Mouse (Mus musculus): ENCODE data around the gene Rpp30.

The Rpp30 gene

DNA sequence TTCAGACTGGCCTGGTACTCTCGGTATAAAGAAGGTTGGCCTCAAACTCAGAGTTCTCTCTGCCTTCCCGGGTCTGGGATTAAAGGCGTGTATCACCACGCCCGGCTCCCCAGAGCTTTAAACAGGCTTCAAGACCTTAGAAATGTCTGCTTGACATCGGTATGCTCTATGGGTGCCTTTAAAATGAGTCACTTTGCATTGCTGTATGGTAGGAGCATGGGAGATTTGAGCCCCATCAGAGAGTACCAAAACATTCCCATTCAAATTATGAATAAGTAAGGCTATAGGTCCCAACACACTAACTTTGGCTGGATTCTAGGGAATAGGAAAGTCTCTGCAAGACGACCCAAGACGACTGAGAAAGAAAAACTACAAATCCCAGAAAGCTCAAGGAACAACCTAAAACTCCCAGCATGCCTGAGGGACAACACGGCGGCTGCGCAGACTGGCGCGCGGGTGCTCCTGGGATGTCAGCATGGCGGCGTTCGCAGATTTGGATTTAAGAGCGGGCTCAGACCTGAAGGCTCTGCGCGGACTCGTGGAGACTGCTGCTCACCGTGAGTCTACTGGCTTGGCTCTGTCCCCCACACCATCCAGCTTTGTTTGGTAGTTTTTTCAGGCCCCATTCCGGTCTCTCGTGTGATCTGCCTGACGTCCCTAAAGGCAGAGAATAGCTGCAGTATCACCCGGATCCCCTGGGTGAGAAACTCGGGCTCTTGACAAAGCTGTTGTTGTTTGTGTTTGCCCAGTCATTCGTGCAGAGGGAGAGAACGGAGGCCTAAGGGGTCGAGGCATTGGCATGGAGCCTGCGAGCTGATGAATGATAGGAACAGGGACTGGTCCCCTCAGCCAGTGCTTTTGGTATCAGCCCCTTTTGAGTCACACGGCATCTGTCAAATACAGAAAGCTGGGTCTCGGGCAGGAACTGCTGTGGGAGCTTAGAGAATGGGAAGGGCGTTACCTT is at the start of gene Rpp30:
Rpp30 (plus strand) TSS at position 455 of the 964 bp plus-strand sequence.
- DNase-seq (ENCODE audit: low spot score in 2 of 2): peak; percentile 78 to 82

DNA sequence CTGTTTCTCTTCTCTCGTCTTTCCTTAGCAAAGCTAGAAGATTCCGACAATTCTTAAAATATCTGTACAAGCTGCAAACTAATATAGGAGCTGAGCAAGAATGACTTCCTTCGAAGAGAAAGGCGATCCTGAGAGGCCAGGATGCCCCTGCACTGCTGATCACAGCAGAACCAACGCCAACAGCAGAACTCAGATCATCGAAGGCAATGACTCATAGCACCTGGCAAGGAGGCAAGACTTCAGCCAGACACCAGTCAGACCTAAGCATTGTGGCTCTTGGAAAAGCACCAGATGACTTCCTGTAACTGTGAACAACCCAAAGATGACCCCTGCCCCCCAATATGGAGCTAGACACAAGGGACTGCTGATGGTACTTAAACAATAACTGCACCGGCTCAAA is 37.5 kb upstream of the Rpp30 start:
- DNase-seq (ENCODE audit: low spot score in 2 of 2): no peak

DNA sequence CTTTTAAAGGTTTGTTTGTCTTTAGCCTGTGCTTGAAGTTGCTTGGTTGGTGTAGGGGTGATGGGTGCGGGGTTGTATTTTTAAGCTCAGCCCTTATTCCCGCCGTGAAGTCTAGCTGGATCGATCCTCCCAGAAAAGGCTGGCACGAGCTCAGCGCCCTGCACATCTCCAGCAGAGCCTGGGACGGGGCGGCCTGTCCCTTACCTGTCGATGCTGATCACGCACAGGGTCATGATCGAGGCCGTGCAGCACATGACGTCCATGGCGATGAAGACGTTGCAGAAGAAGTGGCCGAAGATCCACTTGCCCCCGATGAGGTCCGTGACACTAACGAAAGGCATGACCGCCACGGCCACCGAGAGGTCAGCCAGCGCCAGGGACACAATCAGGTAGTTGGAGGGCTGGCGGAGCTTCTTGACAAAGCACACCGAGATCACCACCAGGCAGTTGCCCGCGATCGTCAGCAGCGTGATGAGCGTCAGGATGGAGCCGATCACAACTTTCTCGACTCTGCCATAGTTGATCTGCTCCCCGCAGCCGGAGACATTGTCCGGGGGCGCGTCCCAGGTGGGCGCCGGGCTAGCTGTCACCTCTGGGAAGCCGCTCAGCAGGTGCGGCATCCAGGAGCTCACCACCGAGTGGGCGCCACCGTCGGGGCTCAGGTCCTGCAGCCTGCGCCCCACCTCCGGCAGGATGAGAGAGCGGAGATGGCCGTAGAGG is 26.9 kb upstream of the Rpp30 start:
- DNase-seq (ENCODE audit: low spot score in 2 of 2): peak in 1 of 2 experiments; percentile 3

DNA sequence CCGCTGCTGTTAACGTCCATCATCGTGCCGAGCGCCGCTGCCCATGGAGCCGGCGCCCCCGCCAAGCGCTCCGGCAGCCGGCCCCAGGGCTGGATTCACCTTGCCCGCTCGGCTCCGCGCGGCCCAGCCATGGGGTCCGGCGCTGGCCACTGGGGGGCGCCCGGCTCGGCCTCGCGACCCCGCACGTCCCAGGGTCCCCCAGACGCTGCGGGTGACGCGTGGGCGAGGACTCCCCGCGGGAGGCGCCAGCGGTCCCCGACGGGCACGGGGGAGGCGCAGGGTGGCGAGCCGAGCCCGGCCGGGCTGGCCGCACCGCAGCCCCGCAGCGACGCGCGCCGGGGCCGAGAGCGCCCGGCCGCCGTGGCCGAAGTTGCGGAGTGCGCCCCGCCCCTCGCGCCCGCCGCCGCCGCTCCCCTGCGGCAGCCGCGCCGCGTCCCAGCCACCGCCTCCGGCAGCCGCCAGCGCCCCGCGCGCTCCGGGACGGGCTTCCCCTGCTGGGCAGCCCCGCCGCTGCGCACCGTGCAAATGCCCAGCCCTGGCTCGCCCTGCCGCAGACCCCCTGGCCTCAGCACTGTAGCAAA is 26.2 kb upstream of the Rpp30 start, which contains the start of gene Htr7:
Htr7 (minus strand) TSS at position 277 of the 581 bp plus-strand sequence.
- DNase-seq (ENCODE audit: low spot score in 2 of 2): peak; percentile 3

DNA sequence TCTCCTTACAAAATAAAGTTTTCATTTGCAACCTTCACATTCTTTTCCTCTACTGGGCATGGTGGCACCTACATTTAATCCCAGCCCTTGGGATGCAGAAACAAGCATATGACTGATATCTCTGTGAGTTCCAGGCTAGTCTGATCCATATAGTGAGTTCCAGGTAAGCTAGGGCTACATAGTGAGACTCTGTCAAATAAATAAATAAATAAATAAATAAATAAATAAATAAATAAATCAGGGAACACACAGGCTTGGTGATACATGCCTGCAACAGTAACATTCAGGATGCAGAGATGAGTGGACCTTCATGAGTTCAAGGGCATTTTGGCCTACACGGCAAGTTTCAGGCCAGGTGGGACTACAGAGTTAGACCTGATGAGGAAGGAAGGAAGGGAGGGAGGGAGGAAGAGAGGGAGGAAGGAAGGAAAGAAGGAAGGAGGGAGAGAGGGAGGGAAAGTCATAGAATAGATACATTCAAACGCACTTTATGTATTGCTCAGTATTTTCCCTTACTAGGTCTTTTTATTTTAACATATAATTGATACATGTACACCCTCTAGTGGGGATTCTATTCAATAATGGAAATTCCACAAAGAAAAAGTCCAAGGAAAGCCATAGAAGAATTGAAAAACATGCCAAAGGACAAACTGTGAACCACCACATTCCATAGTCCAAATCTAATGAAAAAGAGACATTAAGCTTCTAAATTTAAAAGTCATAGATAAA is 20.6 kb upstream of the Rpp30 start:
- no peak for DNase-seq (ENCODE audit: low spot score in 2 of 2)

DNA sequence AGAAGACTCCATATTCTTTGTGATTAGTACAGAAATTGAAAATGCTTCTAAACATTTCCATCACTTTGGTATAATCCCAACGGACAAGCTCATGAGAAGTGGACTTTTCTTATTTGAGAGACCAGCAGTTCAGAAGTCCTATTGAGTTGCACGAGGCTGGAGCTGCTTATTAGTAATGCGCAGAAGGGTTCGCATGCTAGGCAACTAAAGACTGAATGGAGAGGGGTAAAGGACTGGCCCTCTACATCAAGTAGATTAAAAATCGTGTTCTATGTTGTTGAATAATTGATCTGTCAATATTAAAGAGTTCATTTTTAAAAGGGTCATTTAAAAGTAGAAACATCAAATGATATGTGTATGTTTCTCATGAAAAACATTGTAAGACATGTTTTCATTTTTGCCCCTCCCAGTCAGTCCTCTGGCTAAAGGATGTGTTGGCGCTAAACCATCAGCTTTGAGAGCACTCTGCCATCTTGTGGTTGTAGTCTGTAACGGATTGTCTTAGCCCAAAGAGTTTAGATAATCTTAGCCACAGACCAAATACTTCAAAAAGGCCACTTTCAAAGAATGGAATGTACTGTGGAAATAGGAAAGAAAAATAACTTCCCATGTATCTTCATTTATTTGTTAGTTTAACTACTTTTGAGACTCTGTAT is 782 bp upstream of the Rpp30 start:
- DNase-seq (ENCODE audit: low spot score in 2 of 2): no peak

DNA sequence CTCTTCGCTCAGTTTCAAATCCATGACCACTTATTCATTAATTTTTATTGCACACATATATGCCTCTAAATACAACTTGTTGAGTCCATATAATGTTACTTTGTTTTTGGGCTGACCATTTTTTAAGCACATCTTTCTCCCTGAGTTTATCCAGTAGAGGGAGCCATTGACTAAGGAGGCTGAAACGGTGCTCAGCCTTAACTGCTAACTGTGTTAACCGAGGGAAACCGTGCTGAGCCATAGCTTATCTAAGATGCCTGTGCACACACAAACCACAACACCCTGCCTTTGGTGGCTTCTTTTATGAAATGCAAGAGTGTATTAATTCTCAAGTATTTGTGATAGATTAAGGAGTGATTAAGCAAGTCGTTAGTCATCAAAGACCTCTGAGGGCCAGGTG is 7.3 kb downstream of the Rpp30 start:
- no peak for DNase-seq (ENCODE audit: low spot score in 2 of 2)

DNA sequence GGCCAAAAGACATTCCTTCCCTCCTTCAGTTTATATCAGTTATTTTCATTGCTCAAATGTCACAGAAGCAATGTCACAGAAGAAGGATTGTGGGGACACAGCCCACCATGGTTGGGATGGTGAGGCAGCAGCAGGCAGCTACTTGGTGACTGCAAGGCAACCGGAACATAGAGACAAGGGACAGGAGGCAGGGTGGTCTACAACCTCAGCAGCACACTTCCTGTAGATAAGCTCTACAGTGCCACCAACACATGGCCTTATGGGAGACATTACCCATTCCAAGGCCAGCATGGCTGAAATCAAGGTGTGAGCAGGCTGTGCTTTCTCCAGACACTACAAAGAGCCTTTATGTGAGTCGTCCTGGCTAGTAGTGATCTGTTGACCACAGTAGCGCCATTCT is 13.7 kb downstream of the Rpp30 start:
- DNase-seq (ENCODE audit: low spot score in 2 of 2): no peak

DNA sequence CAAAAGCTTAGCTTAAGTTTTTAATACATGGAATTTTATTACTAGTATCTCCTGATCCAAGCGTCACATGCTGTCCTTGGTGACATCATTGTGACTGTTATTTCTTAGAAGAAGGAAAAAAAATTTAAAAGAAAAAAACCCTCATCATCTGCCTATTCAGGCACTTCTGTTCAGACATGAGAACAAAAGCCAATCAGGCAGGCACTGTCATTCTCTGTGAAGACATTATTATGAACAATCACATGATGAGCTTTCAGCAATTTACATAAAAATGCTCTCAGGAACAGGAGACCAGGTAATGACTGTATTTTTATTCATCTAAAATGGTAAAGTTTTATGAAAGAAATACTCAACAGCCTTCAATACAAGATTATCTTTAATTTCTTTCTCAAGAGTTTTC is 14.7 kb downstream of the Rpp30 start:
- DNase-seq (ENCODE audit: low spot score in 2 of 2): no peak

DNA sequence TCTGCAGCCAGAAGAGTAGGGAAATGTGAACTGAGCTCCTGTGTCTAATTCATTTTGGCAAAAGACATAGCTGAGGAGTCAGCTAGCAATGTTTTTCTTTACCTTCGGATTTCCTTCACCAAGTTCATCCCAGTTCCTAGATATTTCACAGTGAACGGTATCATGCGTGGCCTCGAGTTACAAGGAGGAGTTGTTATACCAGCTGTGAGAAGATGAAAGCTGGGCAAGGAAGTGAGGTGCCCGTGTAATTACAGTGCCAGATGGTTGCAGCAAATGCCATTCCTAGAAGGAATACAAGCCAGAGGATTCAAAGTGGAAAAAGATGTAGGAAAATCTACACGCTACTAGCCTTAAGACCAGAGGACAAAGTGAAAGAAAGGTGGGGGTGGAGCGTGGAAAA is 15.4 kb downstream of the Rpp30 start:
- no peak for DNase-seq (ENCODE audit: low spot score in 2 of 2)

DNA sequence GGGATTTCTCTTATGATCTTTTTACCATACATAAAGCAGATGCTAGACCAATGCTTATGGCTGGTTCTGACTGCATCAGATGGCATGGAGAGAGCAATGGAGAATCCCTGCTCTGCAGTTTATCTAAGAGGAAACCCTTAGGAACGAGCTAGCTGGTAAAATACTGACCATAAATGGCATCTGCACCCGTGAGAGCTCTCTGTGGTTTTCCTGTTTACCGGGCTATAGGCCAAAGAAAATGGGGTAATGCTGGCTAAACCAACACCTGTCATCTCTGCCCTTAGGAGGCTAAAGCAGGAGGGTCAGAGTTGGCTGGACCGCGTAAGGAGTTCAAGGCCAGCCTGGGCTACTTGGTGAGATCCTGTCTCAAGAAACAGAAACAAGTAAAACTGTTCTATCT is 20.4 kb downstream of the Rpp30 start:
- no peak for DNase-seq (ENCODE audit: low spot score in 2 of 2)

DNA sequence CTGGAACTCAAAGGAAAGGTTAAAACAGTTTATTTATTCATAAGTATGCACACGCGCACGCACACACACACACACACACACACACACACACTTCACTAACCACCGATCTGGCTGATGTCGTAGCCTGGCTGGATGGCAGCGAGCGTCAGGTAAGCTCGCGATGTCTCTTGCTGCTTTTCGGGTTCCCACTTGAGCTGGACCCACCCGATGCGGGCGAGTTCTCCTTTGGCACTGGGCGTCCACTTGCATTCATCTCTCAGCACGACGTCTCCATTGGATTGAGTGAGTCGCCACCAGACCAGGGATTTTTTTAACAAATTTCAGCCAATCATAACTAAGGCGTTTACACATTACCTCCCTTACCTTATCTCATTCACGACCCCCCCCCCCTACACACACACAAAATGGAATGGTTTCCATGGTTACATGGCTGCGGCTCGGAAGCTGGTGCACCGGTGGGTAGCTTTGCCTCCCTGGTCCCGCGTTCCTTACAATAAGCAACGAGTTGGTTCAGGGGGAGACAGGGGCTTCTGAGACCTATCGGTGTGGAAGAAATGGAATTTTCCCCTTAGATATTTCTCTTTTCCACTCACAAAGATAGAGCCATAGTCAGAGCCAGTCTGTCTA is 25.9 kb downstream of the Rpp30 start:
- no peak for DNase-seq (ENCODE audit: low spot score in 2 of 2)

DNA sequence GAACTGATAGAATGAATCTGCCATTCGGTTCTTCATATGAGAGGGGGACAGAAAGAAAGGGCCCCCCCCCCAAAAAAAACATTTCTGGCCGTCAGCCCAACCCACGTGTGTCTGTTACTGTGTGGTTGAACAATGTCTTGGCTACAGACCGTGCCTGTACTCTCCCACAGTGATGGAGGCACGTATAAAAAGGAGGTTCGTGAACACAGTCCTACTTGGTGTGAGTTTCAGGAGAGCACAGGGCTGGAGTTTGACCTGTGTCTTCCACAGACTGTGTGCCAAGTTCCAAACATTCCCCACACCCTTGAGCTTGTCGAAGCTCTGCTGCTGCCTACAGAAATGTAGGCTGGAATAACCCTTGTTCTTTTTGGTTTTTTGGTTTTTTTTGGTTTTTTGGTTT is 26.9 kb downstream of the Rpp30 start:
- DNase-seq (ENCODE audit: low spot score in 2 of 2): no peak

DNA sequence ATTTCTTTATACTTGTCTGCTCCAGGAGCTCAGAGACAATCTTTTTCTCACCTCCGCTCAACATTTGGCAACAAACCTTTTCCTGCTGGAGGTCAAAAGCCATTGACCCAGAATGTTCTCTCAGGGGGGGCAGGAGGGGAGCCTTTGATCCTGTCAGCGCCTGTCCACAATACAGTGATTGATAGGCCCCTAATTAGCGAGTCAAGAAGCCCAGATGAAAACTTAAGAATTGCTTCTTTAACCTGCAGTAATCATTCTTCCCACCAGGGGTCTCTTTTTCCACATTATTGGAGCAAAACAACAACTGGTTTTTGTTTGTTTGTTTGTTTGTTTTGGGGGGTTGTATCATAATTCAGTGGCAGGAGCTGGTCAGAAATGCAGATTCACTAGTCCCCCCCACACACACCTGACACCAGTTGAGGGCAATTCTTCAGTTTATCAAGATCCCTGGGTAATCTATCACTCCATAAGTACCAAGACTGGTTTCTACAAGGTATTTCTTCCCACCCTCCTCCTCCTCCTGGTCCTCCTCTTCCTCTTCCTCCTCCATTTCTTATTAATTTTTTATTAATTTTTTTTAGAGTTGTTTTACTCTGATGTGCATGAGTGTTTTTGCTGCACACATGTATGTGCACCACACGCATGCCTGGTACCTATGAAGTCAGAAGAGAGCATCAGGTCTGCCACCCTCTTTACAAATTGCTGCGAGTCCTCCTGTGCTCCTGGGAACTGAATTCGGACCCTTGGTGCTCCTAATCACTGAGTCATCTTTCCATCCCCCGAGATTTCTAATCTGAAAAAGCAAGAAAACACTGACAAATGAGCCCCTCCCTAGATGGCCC is 27.8 kb downstream of the Rpp30 start:
- DNase-seq (ENCODE audit: low spot score in 2 of 2): no peak

DNA sequence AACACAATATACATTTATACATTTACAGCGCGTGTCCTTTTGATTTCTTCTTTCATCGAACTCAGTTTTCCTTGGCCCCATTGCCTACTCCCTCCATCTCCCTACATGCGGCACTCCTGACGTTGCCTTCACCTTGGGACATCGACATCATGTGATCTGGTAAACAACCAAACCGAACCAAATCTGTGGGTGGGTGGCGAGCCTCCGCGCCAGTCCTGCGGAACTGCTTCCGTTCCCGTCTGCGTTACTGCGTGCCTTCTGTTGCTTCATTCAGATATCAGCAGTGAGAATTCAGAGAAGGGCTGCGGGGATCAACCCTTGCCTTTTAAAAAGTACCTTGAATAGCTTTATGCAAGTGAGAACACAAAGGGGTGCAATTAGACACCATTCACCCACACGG is 28.5 kb downstream of the Rpp30 start:
- peak; percentile 22 to 27 for DNase-seq (ENCODE audit: low spot score in 2 of 2)

DNA sequence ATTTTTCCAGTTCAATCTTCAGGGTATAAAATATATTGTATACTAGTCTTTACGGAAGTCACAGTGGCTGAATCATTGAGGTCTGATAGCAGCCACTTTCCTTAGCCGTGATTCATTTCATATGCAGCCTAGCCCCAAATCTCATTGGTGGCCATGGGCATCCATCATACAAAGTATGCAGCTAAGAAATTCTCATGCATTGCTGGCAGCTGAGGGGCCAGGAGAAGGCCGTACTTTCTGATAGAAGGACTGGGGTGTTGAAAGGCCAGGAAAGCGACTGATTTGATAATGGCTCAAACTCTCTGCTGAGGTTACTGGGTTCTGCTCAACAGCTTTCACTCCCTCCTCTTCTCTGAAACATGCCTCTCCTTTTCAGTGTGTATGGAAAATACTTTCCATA is 32.7 kb downstream of the Rpp30 start:
- DNase-seq (ENCODE audit: low spot score in 2 of 2): no peak

DNA sequence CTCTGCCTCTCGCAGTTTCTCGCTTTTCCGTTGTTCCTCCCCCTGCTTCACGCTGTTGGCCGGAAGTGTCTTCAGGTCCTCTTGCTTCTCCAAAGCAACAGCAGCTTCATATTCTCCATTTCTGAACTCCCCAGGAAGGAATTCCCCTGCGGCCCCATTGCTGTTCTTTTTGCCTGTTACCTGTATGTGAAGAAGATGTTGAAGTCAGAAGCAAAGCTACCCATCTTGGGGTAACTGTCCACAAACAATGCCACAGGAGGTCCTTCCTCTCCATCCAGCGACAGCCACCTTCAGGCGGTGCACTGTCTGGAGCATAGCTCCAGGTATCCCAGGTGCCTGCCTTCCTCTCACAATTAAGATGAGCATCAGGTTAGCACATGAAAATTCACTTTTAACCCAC is 35.7 kb downstream of the Rpp30 start:
- DNase-seq (ENCODE audit: low spot score in 2 of 2): no peak

DNA sequence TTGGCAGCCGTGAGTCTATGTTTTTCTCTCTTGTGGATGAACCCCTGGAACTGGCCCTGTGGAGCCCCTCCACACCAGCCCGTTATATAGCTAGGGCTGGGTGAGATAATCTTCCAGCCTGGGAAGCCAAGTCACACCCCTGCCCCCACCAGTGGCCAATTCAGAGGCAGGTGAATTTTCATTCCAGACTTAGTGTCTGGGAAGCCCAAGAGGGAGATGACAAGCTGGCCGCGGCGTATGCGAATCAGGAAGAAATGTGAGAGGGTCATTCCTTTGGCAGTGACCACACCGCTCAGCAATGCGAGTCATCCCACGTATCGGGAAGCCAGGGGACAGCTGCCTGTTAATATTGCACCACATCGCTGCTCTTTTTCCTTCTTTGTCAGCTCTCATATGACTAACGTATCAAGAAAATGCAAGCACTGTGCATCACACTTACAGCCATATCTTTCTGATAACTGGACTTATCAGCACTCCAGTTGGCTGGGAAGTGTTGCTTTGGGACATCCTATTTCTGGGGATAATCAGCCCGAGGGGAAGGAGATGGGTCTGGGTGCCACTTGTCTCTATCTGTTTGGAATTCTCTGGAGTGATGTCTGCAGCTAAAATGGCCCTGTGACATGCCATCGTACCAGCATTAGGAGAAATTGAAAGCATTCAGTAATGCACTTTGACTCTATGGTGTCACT is 36.4 kb downstream of the Rpp30 start, which contains the start of gene Ankrd1:
Ankrd1 (minus strand) TSS at position 317 of the 689 bp plus-strand sequence.
- DNase-seq (ENCODE audit: low spot score in 2 of 2): no peak

DNA sequence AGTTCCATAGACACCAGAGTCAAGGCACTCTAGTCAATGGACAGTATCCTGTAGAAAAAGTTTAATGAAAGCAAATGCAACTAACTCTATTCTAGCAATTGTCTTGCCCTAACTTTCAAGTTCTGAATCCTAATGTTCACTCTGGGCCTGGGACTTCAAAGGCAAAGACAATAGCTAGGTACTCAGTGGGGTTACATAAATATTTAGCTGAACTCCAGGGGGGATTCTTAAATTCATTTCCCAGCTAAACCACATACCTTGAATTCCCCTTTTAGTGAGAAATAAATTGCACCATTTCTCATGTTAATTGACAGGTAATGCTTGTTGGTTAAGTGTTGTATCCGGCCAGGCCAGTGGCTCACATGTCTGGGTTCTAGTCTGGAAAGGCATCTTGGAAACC is 40.7 kb downstream of the Rpp30 start:
- DNase-seq (ENCODE audit: low spot score in 2 of 2): no peak
